Mouse (Mus musculus): Measurements from ENCODE around the gene Lypd3.
A peak's percentile ranks its signal among the peaks of the same experiment; 100 is the strongest.

The Lypd3 gene

DNA sequence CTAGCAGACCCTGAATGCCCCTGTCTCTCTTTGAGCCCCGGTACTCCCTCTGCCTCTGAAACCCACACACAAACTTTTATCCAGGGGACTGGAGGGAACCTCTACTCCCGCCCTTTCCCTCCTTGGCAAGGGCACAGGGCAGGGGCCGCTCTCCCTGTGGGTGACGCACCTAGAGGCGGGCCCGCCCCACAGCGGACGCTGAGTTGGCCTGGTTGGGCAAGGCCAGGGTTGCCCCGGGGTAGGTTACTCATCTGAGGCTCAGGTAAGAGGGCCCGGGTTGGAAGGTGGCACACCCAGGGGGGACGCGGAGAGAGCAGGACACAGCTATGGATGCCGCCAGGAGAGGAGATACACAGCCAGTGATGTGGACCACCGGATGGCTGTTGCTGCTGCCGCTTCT lies at the start of gene Lypd3:
TSS of gene Lypd3 (plus strand) at position 287 of the 400 bp plus-strand sequence.
- DNase-seq (ENCODE audit: low spot score in 2 of 2), result no peak

DNA sequence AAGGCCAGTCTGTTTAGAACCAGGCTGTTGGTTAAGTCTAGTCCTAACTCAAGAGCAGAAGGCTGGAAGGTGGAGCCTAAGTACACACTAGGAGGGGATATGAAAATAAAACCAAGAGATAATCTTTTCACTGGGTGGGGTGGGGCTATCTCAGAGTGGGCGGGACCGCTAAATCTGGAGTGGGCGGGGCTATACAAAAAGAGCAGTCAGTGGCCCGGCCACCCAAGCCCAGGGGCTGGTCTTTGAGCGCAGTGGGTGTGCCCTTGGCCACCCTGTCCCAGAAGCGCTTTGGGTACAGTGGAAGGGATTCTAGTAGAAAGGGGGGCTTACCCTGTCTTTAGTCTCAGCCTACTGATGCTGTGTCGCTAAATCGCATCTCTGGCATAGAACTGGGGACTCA lies 49.5 kb upstream of the Lypd3 start:
- DNase-seq (ENCODE audit: low spot score in 2 of 2), result no peak

DNA sequence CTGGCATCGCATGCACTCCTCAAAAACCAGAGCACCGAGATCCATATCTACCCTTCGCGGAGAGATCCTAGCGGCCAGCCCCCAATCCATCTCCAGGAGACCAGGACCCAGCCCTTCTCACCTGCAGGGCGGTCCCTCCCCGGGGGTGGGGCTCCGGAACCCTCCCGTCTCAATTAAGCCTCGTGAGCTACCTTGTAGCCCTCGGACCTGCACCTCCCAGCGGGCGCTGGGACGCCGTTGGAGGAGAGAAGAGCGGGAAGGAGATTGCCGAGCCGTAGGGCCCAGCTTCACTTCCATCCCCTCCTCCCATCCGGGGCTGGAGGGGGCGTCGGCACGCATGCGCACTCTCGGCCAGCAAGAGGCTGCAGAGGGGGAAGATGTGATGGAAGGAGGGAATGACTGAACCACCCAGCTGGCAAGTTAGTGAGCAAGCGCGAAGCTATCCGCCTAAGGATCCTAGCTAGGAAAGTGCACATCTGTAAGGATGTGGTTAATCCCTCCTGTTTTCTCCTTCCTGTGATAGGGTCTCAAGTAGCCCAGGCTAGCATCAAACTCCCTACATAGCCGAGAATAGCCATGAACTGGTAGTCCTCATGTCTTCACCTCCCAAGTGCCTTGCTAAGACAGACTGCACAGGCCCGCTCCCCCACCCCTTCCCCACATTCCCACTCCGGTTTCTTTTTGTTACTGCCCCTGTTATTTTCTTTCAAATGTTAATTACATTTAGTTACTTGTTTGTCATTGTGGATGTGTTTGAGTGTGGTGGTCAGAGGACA lies 48.8 kb upstream of the Lypd3 start, which contains the start of the genes Ethe1 and Zfp575:
TSS of gene Ethe1 (plus strand) at position 214 of the 776 bp plus-strand sequence.
TSS of gene Zfp575 (minus strand) at position 312 of the 776 bp plus-strand sequence.
- peak in 1 of 2 experiments; percentile 70 for DNase-seq (ENCODE audit: low spot score in 2 of 2)

DNA sequence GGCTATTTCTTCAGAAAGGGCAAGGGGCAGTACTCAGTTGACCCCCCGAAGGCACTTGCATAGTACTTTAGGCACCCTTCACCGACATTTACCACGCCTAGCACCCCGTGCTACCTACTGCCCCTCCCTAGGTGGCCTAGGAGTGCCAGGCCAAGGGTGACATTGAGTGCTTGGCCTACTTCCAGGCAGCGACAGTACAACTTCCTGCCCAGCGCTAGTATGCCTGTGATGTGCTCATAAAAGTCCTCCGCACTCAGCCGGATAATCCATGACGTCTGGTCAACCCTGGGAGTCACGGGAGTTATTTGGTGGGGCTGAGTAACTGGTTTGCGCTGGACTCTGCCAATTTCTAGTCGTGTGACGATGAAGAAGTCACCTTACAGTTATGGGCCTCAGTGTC lies 48.0 kb upstream of the Lypd3 start:
- no peak for DNase-seq (ENCODE audit: low spot score in 2 of 2)

DNA sequence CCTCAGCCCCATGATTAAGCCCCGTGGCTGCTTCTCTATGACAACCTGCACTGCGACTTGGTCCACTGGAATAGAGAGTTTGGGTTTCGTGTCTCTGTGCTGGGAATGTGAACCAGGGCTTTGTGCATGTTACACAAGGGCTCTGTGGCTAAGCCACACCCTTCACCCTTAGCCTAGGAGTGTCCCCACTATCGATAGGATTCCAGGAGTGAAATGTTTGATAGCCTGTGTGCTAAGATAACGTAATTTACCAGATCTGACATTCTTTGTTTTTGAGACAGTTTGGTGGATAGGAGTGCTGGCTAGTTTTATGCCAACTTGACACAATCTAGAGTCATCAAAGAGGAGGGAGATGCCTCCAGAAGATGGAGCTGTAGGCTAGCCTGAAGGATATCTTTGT lies 44.6 kb upstream of the Lypd3 start:
- DNase-seq (ENCODE audit: low spot score in 2 of 2), result no peak

DNA sequence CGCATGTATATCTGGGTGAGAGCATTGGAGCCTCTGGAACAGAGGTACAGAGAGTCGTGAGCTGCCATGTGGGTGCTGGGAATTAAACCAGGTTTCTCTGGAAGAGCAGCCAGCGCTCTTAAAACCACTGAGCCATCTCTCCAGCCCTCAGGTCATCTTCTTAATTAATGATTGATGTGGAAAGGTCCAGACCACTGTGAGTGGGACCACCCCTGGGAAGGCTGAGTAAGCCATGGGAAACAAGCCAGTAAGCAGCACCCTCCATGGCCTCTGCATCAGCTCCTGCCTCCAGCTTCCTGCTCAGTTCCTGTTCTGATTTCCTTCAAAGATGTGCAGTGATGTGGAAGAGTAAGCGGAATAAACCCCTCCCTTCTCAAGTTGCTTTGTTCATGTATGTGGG lies 44.2 kb upstream of the Lypd3 start:
- DNase-seq (ENCODE audit: low spot score in 2 of 2), result no peak

DNA sequence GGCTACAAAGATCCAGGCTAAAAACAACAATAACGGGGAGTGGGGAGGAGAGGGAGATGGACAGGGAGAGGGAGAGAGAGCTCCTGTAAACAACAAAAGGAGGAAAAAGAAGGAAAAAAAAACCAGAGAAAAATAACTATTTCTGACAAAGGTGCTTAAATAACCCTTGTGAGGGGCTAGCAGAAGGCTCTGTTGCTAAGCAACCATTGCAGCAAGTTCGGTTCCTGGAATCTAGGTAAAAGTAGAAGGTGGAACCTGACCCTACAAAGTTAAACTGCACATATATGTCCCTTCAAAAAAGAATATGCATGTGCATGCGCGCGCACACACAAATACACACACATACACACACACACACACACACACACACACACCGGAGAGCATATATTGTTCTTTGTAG lies 43.6 kb upstream of the Lypd3 start:
- DNase-seq (ENCODE audit: low spot score in 2 of 2), result no peak

DNA sequence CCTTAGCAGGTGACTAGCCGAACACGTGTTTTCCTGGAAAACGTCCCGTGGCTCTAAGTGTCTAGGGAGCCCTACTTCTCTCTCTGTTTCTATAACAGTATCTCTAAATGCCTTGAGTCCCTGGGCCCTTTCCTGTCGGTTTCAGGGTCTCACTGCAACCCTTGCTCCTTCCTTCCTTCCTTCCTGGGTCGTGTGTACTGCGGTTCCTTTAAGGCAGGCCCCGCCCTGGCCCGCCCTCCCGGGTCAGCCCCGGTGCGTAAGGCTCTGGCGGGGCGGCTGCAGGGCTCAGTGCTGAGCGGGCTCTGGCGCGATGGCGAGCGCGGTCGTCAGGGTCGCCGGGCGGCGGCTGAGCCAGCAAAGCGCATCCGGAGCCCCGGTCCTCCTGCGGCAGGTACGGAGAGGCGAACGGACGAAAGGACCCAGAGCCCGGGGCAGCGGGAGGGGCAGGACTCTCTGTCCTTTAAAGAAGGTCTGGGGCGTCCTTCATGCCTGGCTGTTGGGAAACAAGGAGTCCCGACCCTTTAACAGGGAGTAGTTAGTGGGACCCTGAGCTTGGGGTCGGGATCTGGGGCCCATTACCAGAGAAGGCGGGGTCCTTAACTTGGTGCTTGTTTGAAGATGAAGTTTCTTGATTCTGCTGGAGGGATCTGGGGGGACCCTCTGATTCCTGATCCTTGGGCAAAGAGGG lies 42.6 kb upstream of the Lypd3 start:
- DNase-seq (ENCODE audit: low spot score in 2 of 2), result peak; percentile 76 to 87

DNA sequence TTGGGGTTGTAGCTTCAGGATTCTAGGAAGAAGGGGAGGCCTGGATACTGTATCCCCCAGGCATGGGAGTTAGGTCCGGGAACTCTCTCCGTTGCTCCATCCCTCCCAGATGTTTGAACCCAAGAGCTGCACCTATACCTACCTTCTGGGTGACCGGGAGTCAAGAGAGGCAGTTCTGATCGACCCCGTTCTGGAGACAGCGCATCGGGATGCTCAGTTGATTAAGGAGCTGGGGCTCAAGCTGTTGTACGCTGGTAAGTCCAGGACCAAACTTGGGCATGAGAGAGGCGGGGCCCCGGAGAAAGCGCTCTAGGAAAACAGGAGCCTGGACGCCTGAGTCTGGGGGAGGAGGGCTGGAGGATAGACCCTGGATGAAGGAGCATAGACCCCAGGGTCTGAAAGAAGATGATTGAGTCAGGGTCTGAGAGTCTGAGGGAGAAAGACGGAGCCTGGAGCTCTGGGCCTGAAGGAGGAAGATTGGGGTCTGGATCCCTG lies 42.0 kb upstream of the Lypd3 start:
- DNase-seq (ENCODE audit: low spot score in 2 of 2), result peak in 1 of 2 experiments; percentile 65

DNA sequence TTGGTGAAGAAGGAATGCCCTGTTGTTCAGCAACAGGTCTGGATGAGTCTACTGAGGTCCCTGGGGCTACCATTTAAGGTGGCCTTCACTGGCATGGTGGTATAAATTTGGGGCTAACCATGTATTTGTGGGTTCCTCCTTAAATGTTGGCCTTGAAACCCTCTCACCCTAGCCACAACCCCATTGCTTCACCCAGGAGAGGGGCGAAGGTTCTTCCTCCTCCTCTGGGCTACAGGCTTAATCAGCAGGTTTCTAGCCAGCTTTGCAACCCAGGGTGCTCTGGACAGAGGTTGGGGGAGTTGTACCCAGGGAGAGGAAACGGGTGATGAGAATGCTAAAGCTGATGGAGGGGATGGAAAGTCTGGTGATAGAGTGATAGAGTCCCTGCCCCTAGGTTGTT lies 40.9 kb upstream of the Lypd3 start:
- no peak for DNase-seq (ENCODE audit: low spot score in 2 of 2)

DNA sequence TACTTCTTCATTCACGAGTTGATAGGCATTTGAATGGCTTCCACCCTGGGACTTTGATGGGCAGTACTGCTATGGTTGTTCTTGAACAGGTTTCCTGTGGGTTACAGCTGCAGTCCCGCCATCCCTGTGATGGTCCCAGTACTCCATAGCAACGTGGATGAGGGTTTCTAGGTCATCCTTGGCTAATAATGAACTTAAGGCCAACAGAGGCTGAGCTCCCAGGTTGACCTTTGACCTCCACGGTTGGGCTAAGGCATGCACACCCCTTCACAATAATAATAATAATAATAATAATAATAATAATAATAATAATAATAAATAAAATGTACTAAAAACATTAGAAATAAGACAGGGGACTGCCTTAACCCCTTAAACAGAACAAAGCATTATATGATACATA lies 38.2 kb upstream of the Lypd3 start:
- no peak for DNase-seq (ENCODE audit: low spot score in 2 of 2)

DNA sequence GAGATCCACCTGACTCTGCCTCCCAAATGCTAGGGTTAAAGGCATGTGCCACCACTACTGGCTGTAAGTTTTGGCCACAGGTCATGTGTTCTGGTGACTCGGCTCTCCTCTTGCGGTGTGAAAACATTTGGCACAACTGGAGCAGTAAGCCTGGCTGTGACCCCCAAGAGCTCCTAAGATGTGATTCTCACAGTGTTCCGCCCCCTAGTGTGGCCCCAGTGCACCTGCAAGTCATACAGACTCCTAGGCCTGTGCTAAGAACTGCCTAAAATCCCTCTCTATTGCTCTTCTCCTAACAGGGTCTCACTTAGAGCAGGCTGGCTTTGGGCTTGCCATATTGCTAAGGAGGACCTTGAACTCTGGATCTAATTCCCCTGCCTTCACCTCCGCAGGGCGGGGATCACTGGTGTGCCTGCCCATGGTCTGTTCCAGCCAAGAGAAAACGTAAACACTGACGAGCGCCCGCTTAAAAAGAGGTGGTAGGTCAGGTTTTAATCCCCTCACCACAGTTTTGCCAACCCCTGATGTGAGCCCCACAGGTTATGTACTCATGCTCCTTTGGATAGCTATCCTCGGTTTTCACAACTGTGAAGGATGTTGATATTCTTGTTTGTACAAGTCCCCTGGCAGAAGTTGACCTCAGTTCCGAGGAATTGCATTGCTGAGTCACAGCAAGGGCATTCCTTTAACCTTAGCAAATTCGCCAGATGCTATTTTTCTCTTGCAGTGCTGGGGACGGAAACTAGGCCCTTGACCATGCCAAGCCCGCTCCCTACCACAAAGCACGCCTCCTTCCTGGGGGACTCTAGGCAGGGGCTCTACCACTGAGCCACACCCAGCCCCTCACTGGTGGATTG lies 36.9 kb upstream of the Lypd3 start:
- no peak for DNase-seq (ENCODE audit: low spot score in 2 of 2)

DNA sequence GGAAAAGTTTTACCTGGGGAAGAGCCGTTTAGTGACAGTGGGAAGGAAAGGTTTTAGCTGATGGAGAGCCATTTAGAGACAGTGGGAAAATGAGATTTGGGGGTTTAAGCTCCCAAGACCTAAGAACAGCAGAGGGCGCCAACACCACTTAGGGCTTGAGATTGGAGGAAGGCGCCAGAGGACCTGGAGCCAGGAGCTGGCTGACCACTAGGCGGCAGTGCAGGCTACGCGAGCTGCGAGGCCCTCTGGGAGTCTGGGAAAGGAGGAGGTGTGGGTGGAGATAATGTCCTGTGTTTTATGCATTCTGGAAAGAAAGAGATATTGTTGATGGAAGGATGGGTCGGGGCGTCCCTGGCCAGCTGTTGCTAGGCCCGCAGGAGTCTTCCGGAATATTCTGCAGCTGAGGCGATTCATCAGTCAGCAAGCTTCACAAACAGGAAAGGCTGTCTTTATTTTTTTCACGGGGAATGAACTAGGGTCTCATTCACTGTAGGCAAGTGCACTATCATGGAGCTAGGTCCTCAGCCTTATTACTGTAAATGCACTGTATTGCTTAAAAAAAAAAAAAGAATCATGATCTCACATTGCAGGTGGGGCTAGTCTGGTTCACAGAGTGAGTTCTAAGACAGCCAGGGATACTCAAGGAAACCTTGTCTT lies 35.3 kb upstream of the Lypd3 start:
- peak; percentile 91 to 98 for DNase-seq (ENCODE audit: low spot score in 2 of 2)

DNA sequence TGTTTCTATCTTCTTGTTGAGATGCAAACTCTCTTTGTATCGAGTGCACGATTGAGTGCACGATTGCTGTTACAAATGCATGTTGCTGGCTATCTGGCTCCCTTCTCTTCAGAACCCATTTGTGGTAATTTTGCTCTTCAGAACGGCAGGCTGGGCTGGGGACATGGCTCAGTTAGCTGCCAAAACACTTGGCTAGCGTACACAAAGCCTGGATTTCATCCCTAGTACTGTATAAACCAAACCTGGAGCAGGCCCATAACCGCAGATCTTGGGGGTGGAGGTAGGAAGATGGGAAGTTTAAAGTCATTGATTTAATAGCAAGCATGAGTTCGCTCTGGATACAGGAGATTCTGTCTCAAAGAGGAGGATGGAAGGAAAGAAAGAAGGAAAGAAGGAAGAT lies 30.8 kb upstream of the Lypd3 start:
- DNase-seq (ENCODE audit: low spot score in 2 of 2), result no peak

DNA sequence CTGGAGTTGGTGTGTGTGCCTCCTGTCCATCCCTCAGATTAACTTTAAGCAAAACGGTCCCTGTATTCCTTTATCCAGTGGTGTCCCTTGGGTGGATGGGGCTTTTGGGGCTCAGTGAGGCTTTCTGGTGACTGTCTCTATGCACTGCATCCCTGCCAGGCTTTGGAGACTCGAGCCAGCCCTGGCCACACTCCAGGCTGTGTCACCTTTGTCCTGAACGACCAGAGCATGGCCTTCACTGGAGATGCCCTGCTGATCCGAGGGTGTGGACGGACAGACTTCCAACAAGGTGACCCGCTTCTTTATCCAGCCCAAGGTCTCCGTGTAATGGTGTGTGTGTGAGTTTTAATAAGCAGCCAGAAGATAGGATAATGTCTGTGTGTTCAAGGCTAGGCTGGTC lies 30.3 kb upstream of the Lypd3 start:
- DNase-seq (ENCODE audit: low spot score in 2 of 2), result no peak

DNA sequence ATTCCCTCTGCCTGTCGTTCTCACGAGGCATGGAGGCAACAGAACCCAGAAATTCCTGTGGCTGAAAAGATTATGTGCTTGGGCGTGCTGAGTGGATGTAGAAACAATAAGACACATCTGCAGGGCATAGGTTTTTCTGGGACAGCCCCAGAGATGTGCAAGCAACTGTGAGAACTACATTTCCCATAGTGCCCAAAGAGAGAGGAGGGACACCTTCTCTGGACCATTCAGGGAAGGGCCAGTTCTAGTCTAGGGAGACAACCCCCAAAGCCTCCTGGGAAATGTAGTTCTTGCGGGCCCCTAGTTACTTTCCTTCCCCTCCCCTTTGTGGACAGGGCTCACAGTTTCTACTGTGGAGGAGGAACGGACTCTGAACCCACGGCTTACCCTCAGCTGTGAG lies 28.3 kb upstream of the Lypd3 start:
- DNase-seq (ENCODE audit: low spot score in 2 of 2), result peak in 1 of 2 experiments; percentile 64

DNA sequence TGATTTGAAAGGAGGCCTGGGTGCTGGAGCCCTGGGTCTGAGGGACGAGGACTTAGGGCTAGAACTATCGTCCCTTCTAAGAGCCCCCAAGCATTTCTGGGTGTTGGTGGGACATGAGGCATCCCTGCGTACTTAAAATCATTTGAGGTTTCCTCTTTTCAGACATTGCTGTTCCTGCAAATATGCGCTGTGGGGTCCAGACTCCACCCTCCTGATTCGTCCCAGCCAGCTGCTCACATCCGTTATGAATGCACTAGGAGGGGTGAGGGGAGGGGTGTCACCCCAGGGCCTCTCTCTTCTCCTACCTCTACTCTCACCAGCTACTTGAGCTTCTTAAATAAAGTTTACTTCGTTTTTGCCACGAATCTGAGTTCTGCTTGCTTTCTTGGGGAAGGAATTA lies 27.8 kb upstream of the Lypd3 start:
- no peak for DNase-seq (ENCODE audit: low spot score in 2 of 2)

DNA sequence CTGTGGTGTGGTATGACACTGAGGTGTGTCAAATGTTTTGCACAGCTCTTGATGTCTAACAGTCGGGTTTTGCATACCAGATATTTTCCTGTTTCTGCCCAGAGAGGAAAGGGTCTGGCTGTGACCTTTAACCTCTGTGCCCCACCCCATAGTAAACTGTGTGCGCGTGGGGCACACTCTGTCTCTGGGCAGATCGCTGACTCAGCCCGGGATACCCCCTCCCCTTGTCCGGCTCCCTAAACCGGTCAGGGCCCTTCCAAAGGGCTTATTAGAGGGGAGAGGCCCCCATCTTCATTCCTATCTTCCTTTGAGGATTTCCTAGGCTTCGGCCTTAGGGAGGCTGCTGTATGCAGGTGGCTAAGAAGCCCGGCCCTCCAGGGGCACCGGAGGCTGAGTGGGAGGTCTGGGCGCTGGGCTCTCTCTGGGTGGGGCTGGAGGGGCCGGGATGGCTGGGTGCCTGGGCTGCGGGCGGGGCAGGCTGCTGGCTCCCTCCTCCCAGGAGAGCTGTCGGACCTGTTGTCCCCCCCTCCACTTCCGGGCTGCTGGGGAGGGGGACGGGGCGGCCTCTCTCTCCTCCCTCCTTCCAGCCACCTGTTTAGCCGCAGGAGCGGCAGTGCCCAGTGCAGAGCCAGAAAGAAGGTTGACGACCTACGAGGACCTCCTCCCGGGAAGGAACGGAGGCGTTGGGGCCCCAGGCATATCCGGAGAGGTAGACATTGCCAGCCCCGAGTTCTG lies 26.0 kb upstream of the Lypd3 start, which contains the start of gene Phldb3:
TSS of gene Phldb3 (plus strand) at position 620 of the 735 bp plus-strand sequence.
- DNase-seq (ENCODE audit: low spot score in 2 of 2), result peak; percentile 47 to 79

DNA sequence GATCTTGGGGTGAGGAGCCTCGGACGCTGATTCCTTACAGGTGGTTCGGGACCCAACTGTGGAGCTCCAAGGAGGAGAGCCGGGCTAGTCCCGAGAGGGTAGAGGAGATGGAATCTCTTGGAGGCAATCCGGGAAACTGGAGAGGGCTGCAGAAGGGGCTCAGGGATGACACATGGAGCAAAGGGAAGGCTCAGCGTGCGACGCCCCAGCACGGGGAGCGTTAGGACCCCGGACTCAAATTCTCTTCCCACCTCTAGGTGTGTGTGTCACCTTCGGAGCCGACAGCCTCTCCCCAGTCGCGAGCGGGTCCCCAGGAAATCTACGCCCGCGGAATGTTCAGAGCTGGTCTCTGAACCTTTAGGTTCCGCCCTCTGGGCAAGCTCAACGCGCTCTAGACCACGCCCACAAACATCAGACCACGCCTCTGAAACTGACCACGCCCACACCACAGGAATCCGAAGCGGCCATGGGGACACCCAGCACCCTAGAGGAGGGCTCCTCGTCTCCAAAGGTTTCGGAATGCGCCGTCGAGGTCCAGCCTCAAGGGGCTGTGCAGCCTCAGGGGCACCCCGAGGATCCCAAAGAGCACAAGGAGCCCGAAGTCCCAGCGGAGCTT lies 25.4 kb upstream of the Lypd3 start:
- peak; percentile 95 to 97 for DNase-seq (ENCODE audit: low spot score in 2 of 2)

DNA sequence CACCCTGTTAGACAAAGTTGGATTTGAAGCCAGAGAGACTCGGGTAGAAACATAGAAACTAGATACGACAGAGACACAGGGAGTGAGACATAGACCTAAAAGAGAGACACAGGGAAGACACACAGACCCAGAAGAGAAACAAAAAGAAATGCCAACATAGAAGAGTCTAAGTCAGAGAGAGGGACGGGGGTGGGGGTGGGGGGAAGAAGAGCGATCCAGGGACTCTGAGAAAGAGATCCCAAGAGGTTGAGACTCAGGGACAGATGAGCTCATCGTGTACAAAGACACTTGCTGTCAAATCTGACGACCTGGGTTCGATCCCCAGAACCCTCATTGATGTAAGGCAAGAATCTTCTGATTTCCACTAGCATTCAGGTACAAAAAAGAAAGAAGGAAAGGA lies 24.6 kb upstream of the Lypd3 start:
- DNase-seq (ENCODE audit: low spot score in 2 of 2), result no peak
